Mouse (Mus musculus): Measurements from ENCODE around the gene Gpr3.

DNA sequence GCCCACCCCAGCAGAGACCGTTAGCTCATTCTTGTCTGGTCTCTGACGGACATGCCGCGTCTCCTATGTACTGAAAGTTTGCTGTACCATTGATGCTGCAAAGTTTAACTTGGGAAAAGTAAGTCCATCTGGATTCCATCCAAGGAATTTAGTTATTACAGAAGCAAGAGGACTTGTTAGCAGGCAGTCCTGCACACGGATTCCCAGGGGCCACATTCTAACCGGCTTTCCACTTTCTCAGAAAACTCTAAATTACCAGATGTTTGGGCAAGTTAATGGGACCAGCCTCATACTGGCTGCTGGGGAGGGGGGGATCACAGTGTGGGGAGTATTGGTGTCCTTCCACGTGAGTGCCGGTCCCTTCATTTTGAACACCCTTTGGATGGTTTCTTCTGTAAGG is 26.4 kb downstream of the Gpr3 start:
- TF ChIP-seq CTCF (IDR thresholded peaks at IDR 0.05; ENCODE audit: low read depth, low read length) (no peak), EP300 (IDR thresholded peaks at IDR 0.05; ENCODE audit: insufficient read depth, low read depth, low read length) (no peak), POLR2A (IDR thresholded peaks at IDR 0.05; ENCODE audit: insufficient read depth, low read length) (no peak)

Measured in ES-Bruce4 (cell line).